Mouse (Mus musculus): ENCODE results near the gene Tenm4.
"Not testable (repeated sequence)": the region's sequence is repeated elsewhere in the genome, so short reads cannot be mapped to it uniquely, and the experiment has no call there.

Tenm4 gene

DNA sequence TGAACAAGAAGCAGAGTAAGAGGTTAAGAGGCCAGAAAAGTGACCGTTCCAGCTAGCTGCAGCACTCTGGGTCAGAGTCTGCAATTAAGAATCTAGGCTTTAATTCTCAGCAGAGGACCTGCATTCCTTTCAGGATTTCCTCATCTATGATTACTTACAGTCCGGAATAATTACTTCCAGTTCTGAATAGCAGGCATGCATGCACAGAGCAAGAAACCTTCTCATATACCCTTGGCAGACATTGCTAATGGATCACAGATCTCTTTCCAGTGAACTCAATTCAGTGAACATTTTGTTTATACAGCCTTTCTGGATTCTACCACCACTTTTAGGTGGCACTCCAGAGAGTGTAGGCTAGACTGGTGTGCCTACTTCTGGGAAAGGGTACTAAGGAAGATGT is 434.3 kb downstream of the Tenm4 start:
- no peak for ATAC-seq (ENCODE audit: insufficient number of reproducible peaks, low FRiP score, low TSS enrichment)

DNA sequence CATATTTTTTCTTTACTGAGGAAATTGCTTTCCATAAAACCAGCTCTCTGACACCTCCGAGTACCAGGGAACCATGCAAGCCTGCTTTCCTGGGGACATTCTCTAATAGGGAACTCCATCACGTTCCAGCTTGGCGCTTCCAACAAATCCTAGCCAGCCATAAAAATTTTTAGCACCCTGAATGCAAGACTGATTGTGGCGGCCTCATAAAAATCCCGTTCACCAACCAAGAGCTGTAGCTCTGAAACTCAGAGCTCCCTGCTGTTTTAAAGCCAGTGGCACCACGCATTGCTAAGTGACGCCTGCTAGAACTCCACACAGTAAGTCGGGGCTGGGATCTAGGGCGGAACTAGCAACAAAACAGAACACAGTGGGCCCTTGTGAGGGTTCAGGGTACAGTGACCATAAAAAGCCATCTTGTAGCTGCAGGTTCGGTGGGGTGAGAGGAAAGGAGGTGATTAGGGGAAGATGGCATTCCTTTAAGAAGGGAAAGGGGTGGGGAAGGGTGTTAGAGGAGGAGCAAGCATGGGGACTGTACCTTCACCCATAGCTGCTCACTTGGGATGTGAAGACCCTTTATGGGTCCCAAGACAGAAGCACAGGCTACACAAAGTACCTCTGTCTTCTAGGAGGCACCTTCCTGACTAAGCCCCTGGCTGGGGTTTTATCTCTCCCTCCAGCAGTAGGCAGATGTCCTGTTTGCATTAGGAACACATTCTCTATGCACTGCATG is 439.0 kb downstream of the Tenm4 start:
- no peak for ATAC-seq (ENCODE audit: insufficient number of reproducible peaks, low FRiP score, low TSS enrichment)

- no peak for ATAC-seq (ENCODE audit: insufficient number of reproducible peaks, low FRiP score, low TSS enrichment)
Observed at GRCm38 (mm10) chr7:96617371-96617770, 446.3 kb downstream of the Tenm4 start.

DNA sequence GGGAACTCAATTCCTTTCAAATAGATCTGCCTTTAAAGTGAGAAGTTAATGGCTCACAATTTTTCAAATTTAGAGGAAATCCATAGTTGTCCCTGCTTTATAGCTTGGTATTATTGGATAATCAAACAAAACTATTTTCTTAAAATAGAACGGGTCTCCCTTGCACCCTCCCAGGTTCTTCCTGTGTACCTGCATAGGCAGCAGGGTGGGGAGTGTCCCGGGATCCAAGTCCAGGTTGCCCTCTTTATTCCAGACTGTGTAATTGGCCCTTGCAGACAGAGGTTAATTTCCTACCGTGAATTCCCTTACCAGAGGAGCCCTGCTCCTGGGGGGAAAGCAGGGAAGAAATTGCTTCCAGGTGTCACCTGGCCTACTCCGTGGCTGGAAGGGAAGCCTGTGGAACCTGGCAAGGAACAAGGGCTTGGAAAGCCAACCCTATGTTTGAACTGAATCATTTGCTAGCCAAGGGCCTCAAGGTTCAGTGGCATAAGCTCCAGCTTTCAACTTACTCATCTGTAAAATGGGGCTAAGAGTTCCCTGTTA is 449.0 kb downstream of the Tenm4 start:
- no peak for ATAC-seq (ENCODE audit: insufficient number of reproducible peaks, low FRiP score, low TSS enrichment)

DNA sequence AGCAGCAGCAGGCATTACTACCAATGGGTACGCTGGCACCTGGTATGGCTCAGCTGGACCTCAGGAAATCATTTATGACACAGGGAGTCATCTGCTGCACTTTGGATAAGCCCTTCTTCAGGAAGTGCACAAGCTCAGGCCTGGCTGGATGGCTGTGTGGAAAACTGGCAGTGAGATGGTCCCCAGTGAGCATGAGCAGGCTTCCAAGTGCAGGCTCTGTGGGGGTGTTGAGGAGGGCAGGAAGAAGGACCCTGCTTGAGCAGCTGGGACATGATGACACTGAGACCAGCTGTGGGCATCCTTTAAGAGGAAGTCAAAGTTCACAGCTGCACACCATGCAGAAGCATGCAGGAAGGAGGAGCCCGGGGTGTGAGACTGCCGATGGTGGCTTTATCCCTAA is 455.3 kb downstream of the Tenm4 start:
- ATAC-seq (ENCODE audit: insufficient number of reproducible peaks, low FRiP score, low TSS enrichment), result no peak

DNA sequence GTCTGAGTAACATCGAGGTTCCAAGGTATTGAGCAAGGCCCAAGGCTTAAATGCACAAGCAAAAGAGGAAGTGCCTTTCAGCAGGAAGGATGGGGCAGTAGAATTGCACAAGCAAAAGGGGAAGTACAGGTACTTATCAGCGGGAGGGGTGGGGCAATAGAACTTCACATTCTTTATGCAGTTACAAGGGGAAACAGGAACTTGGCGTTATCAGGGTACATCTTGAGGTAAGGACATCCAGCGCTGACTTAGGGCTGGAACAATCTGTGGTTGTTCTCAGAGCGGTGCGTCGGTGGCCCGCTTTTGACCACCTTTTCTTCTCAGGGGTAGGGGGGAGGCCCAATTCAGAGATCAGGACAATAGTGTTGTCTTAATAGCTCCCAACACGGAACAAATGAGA is 459.5 kb downstream of the Tenm4 start:
- ATAC-seq (ENCODE audit: insufficient number of reproducible peaks, low FRiP score, low TSS enrichment), result not testable (repeated sequence)

GRCm38 (mm10) chr7:96633008-96633407 is 462.0 kb downstream of the Tenm4 start:
- ATAC-seq (ENCODE audit: insufficient number of reproducible peaks, low FRiP score, low TSS enrichment), result no peak

GRCm38 (mm10) chr7:96635830-96636440 is 464.9 kb downstream of the Tenm4 start:
- ATAC-seq (ENCODE audit: insufficient number of reproducible peaks, low FRiP score, low TSS enrichment), result no peak

DNA sequence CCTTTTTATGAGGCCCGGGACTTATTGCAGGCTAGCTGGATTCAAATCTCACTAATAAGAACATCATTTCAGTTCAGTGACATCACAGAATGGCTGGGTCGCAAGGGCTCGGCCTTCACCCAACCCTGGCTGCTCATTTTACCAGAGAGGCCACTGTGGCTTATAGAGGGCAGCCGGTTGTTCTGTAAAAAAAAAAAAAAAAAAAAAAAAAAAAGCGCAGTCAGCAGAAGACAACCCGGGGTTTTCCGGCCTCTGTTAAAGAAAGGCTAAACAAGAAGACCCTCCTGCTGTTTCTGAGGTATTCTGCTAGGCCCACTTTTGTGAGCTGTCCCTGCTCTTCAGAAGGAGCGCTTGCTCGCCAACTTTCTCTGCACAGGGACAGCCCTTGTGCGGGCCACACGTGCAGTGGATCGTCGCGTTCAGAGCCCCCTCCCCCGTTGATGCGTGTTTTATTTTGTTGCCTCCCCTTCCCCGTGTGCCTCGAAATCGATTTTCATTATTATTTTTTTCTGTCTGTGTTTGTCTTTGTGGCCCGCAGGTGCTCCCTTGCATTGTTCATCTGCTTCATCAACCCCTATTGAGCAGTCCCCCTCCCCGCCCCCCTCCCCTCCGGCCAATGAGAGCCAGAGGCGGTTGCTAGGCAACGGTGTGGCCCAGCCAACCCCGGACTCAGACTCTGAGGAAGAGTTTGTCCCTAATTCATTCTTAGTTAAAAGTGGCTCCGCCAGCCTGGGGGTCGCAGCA is 472.6 kb downstream of the Tenm4 start:
- no peak for ATAC-seq (ENCODE audit: insufficient number of reproducible peaks, low FRiP score, low TSS enrichment)

- ATAC-seq (ENCODE audit: insufficient number of reproducible peaks, low FRiP score, low TSS enrichment), result no peak
Observed at GRCm38 (mm10) chr7:96644205-96644531, 473.1 kb downstream of the Tenm4 start.

- ATAC-seq (ENCODE audit: insufficient number of reproducible peaks, low FRiP score, low TSS enrichment), result no peak
Observed at GRCm38 (mm10) chr7:96647657-96648056, 476.6 kb downstream of the Tenm4 start.

DNA sequence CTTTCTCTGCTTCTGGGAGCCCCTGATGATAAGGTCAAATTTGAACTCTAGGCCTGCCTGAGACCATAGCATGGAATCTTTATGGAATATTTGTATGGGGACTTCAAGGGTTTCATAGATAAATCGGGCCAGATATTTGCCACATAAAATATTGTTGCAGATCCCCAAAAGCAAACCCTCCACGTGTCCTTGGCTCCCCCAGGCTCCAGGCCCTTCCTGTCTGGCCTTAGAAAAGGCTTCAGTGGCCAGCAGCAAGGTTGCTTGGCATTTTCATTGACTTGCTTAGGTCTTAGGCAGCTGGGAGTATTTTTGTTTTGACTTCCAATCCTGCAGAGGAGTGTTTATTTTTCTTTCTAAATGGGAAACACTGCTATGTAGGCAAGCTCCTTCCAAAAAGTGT is 477.6 kb downstream of the Tenm4 start:
- ATAC-seq (ENCODE audit: insufficient number of reproducible peaks, low FRiP score, low TSS enrichment), result no peak

GRCm38 (mm10) chr7:96649171-96649570 is 478.1 kb downstream of the Tenm4 start:
- no peak for ATAC-seq (ENCODE audit: insufficient number of reproducible peaks, low FRiP score, low TSS enrichment)

DNA sequence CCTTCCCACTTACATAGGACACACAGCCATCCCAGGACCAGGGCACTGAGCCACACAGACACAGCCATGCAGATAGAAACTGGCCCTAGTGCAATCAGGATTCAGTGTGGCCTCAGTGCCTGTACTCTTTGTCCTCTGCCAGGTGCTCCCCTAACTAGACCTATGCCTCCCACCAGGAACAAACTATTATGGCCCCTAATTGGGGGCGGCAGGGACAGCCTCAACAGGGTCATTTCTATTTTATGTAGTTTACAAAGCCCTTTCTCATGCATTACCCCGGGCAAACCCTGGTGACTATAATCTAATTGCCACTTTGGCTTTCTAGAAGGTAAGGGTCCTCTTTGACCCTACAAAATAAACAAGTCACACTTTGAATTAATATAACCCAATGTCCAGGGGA is 479.4 kb downstream of the Tenm4 start:
- ATAC-seq (ENCODE audit: insufficient number of reproducible peaks, low FRiP score, low TSS enrichment), result no peak

GRCm38 (mm10) chr7:96651055-96651454 is 480.0 kb downstream of the Tenm4 start:
- ATAC-seq (ENCODE audit: insufficient number of reproducible peaks, low FRiP score, low TSS enrichment), result no peak

- no peak for ATAC-seq (ENCODE audit: insufficient number of reproducible peaks, low FRiP score, low TSS enrichment)
Observed at GRCm38 (mm10) chr7:96651626-96652341, 480.7 kb downstream of the Tenm4 start.

- ATAC-seq (ENCODE audit: insufficient number of reproducible peaks, low FRiP score, low TSS enrichment), result no peak
Observed at GRCm38 (mm10) chr7:96652844-96653243, 481.8 kb downstream of the Tenm4 start.

DNA sequence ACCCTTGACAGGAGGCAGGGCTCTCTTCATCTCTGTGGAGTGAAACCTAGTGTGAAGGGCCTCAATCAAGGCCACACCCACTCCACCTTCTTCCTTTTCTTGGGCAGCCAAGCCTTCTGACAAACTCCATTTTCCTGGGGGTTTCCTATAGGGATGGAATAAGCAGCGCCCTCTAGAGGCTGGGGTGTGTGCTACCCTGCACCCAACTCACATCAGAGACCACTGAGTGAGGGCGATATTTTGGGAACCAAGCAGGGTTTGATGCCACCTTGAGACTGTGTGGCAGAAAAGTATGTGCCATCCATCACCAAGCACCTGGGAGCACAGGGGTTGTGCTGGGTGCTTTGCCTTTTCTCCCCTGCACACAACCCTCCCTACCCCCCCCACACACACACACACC is 483.2 kb downstream of the Tenm4 start:
- ATAC-seq (ENCODE audit: insufficient number of reproducible peaks, low FRiP score, low TSS enrichment), result no peak

GRCm38 (mm10) chr7:96655096-96655716 is 484.2 kb downstream of the Tenm4 start:
- no peak for ATAC-seq (ENCODE audit: insufficient number of reproducible peaks, low FRiP score, low TSS enrichment)

GRCm38 (mm10) chr7:96657101-96657830 is 486.2 kb downstream of the Tenm4 start:
- ATAC-seq (ENCODE audit: insufficient number of reproducible peaks, low FRiP score, low TSS enrichment), result no peak
